Mouse (Mus musculus) c-Kit-positive CD71-positive TER-119-negative erythroid progenitor cells, embryonic 14.5 days (primary cell): ENCODE data around the gene Soat1.
A peak's percentile ranks its signal among the peaks of the same experiment; 100 is the strongest.
"Not testable (repeated sequence)": the region's sequence is repeated elsewhere in the genome, so short reads cannot be mapped to it uniquely, and the experiment has no call there.

ENCODE experiments used
- DNase-seq: peaks from one replicate; pipeline ENCODE4 v3.0.0-alpha.2; 2013; ENCODE audit warnings: low read depth

Gene Soat1

GRCm38 (mm10) chr1:156425746-156426145 lies 48.4 kb downstream of the Soat1 start:
- DNase-seq: no peak

GRCm38 (mm10) chr1:156424054-156424453 lies 50.1 kb downstream of the Soat1 start:
- DNase-seq: no peak

- DNase-seq: no peak
Measured at GRCm38 (mm10) chr1:156423493-156423892, 50.6 kb downstream of the Soat1 start.

- no peak for DNase-seq
Measured at GRCm38 (mm10) chr1:156422856-156423255, 51.3 kb downstream of the Soat1 start.

GRCm38 (mm10) chr1:156420671-156421297 lies 53.3 kb downstream of the Soat1 start, which contains the start of gene Axdnd1:
Axdnd1 (minus strand) TSS chr1:156421159.
- DNase-seq: peak; percentile 76

GRCm38 (mm10) chr1:156418170-156418569 lies 56.0 kb downstream of the Soat1 start:
- DNase-seq: peak; percentile 52

GRCm38 (mm10) chr1:156408521-156408920 lies 65.6 kb downstream of the Soat1 start:
- DNase-seq: no peak

GRCm38 (mm10) chr1:156408004-156408403 lies 66.1 kb downstream of the Soat1 start:
- no peak for DNase-seq

- no peak for DNase-seq
Measured at GRCm38 (mm10) chr1:156403251-156403650, 70.9 kb downstream of the Soat1 start.

- no peak for DNase-seq
Measured at GRCm38 (mm10) chr1:156402491-156402890, 71.6 kb downstream of the Soat1 start.

GRCm38 (mm10) chr1:156400159-156400558 lies 74.0 kb downstream of the Soat1 start:
- not testable (repeated sequence) for DNase-seq

GRCm38 (mm10) chr1:156393148-156393547 lies 81.0 kb downstream of the Soat1 start:
- DNase-seq: no peak

- DNase-seq: peak; percentile 30
Measured at GRCm38 (mm10) chr1:156386880-156387279, 87.3 kb downstream of the Soat1 start.

GRCm38 (mm10) chr1:156386232-156386631 lies 87.9 kb downstream of the Soat1 start:
- DNase-seq: peak; percentile 9

- DNase-seq: no peak
Measured at GRCm38 (mm10) chr1:156381217-156381616, 92.9 kb downstream of the Soat1 start.
